Mouse (Mus musculus) neural tube, embryonic 15.5 days (tissue): ENCODE results near the gene Sfxn1. TPM values are rescaled to one million over a fixed set of nuclear protein-coding genes. Genes with fewer than 3 reads are reported as not detected.

Source experiments
- ATAC-seq: fragments of 200-750 bp; cut with Nextera tagmentation; 2 replicates; pipeline ENCODE4 v1.8.0; 2017; ENCODE audit warnings: mild to moderate bottlenecking, moderate TSS enrichment, moderate library complexity; ENCODE audit not compliant: low FRiP score
- H3K27ac ChIP-seq: fragments of 300-500 bp; sonication (generic); replicated peaks from 2 replicates; pipeline ENCODE4 v1.5.1; 2015; ENCODE audit warnings: mild to moderate bottlenecking, inconsistent platforms
- H3K27me3 ChIP-seq: fragments of 300-500 bp; sonication (generic); replicated peaks from 2 replicates; pipeline ENCODE4 v1.6.1; 2015; ENCODE audit warnings: inconsistent platforms
- H3K36me3 ChIP-seq: fragments of 300-500 bp; sonication (generic); 2 replicates; pipeline ENCODE4 v1.6.1; 2015; ENCODE audit warnings: inconsistent platforms
- H3K4me1 ChIP-seq: fragments of 300-500 bp; sonication (generic); 2 replicates; pipeline ENCODE4 v1.6.1; 2015; ENCODE audit warnings: inconsistent platforms
- H3K4me2 ChIP-seq: fragments of 300-500 bp; sonication (generic); 2 replicates; pipeline ENCODE4 v1.6.1; 2015; ENCODE audit warnings: inconsistent platforms, mild to moderate bottlenecking, moderate library complexity
- H3K4me3 ChIP-seq: fragments of 300-500 bp; sonication (generic); replicated peaks from 2 replicates; pipeline ENCODE4 v1.5.1; 2015; ENCODE audit warnings: mild to moderate bottlenecking, inconsistent platforms
- H3K9ac ChIP-seq: fragments of 300-500 bp; sonication (generic); replicated peaks from 2 replicates; pipeline ENCODE4 v1.6.1; 2015; ENCODE audit warnings: mild to moderate bottlenecking, inconsistent platforms
- H3K9me3 ChIP-seq: fragments of 300-500 bp; sonication (generic); replicated peaks from 2 replicates; pipeline ENCODE4 v1.6.1; 2016; ENCODE audit warnings: inconsistent platforms
- WGBS: fragments of 180-500 bp; shearing (Covaris S2); methylation state at CpG from one replicate; pipeline ENCODE4 v1.1.7; 2015; ENCODE audit warnings: mixed read lengths; 5-methylcytosine and 5-hydroxymethylcytosine counted together
- polyA plus RNA-seq: library from polyadenylated mRNA; unstranded; fragments of >200 nt; fragmentation: Nextera tagmentation; extraction: Ambion mirVana; gene quantifications from 2 replicates; pipeline ENCODE4 v1.2.1, GENCODE M21; 2015

Gene Sfxn1
- polyA plus RNA-seq, 1 experiment from 2014 or later, result 73.1 TPM

DNA sequence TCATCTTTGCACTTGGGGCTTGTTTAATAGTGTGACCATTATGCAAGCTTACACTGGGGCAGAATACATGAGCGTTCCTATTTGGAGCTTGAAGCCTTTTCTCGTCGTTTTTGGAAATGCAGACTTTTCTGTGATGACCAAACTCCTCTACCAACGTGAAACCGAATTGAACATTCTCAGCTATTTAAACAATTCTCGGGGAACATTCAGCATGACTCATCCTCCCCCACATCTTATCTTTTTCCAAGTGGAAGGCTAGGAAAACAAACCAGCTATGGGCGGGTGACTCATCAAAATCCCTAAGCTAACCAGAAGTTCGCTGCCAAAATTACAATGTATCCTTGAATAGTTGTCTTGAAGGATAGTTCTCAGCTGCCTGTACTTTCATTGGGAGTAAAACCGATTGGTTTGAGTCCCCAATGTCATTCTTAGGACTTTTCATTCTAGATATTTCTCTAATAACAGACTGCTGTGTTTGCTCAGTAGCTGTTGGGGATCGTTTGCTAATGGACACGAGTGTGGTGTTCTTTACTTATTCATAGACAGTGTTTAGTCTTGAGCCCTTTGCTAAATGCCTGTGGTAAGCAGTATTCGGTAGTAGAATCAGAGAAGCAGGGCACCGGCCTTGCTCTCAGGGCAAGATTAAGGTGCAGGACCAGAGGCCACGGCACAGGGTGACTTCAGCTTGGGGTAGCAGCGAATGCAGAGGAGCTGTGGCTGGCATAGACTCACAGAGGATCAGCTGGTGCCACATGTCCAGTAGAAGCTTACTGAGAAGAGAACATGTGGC lies 29.6 kb downstream of the Sfxn1 start:
- no peak overlapping the region for H3K4me3 ChIP-seq
- no peak for ATAC-seq
- H3K4me2 ChIP-seq, result no peak overlapping the region
- no peaks in the 10 kb centered on the region for H3K4me1 ChIP-seq
- 91% methylated on average over 15 of the region's 15 CpGs for WGBS
- no peak overlapping the region for H3K9ac ChIP-seq
- peaks cover 33% of the 10 kb centered on the region for H3K36me3 ChIP-seq
- no peaks in the 10 kb centered on the region for H3K9me3 ChIP-seq
- H3K27me3 ChIP-seq, result no peaks in the 10 kb centered on the region
- H3K27ac ChIP-seq, result no peak overlapping the region

DNA sequence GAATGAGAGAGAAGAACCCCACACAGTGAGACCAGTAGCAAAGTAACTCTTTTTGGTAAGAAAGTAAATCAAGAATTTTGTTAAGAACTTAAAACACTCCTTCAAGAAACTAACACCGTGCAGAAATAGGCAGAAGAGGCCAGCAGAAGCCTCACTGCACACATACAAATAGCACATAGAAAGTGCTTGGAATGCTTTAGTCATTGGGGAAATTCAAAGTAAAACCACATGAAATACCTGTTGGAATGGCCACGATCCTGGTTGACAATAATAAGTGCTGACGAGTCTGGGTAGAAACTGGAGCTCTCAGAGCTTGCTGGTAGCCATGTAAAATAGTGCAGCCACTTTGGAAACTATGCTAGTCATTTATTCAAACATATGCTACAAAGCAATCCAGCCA lies 30.4 kb downstream of the Sfxn1 start:
- H3K4me2 ChIP-seq, result no peak overlapping the region
- H3K27ac ChIP-seq, result no peak overlapping the region
- 95% methylated on average over 3 of the region's 3 CpGs for WGBS
- no peaks in the 10 kb centered on the region for H3K9me3 ChIP-seq
- no peaks in the 10 kb centered on the region for H3K27me3 ChIP-seq
- no peaks in the 10 kb centered on the region for H3K4me1 ChIP-seq
- H3K36me3 ChIP-seq, result peaks cover 38% of the 10 kb centered on the region
- no peak overlapping the region for H3K4me3 ChIP-seq
- no peak overlapping the region for H3K9ac ChIP-seq
- no peak for ATAC-seq

GRCm38 (mm10) chr13:54103271-54103670 lies 31.6 kb downstream of the Sfxn1 start:
- peaks cover 33% of the 10 kb centered on the region for H3K36me3 ChIP-seq
- H3K27me3 ChIP-seq, result no peaks in the 10 kb centered on the region
- WGBS, result 91% methylated on average over 3 of the region's 3 CpGs
- H3K27ac ChIP-seq, result no peak overlapping the region
- ATAC-seq, result no peak
- H3K9ac ChIP-seq, result no peak overlapping the region
- H3K4me1 ChIP-seq, result no peaks in the 10 kb centered on the region
- no peak overlapping the region for H3K4me2 ChIP-seq
- no peak overlapping the region for H3K4me3 ChIP-seq
- no peaks in the 10 kb centered on the region for H3K9me3 ChIP-seq

DNA sequence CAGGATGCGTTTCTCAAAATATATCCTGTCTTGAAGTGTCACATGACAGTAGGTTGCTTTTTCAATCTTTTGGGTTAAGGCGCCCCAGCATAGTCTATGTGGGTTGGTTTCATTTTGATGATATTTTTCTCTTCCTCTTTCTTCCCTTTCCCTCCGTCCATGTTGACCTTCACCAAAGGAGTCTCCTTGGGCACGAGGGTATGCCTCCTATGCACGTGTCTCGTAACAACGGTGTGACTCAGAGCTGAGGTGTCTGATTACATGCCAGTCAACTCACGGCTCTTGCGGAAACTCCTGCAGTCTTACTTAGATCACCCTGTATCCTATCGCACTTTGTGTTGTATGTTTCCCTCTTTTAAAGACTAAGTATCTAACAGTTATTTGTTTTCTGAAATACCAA lies 32.2 kb downstream of the Sfxn1 start:
- WGBS, result 91% methylated on average over 10 of the region's 10 CpGs
- Histone ChIP-seq H3K9ac (no peak overlapping the region), H3K27me3 (no peaks in the 10 kb centered on the region), H3K9me3 (no peaks in the 10 kb centered on the region), H3K4me3 (no peak overlapping the region), H3K4me1 (no peaks in the 10 kb centered on the region), H3K36me3 (peaks cover 30% of the 10 kb centered on the region), H3K4me2 (no peak overlapping the region), H3K27ac (no peak overlapping the region)
- ATAC-seq, result no peak

- Histone ChIP-seq H3K9me3 (no peaks in the 10 kb centered on the region), H3K36me3 (no peaks in the 10 kb centered on the region), H3K4me3 (no peak overlapping the region), H3K4me1 (no peaks in the 10 kb centered on the region), H3K27me3 (no peaks in the 10 kb centered on the region), H3K4me2 (no peak overlapping the region), H3K27ac (no peak overlapping the region), H3K9ac (no peak overlapping the region)
- ATAC-seq, result peak; percentile 70
- 54% methylated on average over 11 of the region's 11 CpGs for WGBS
Measured at GRCm38 (mm10) chr13:54113819-54114550, 42.3 kb downstream of the Sfxn1 start.

- no peak overlapping the region for H3K4me2 ChIP-seq
- 77% methylated on average over 5 of the region's 5 CpGs for WGBS
- ATAC-seq, result no peak
- no peak overlapping the region for H3K9ac ChIP-seq
- H3K36me3 ChIP-seq, result no peaks in the 10 kb centered on the region
- H3K4me3 ChIP-seq, result no peak overlapping the region
- no peaks in the 10 kb centered on the region for H3K9me3 ChIP-seq
- no peak overlapping the region for H3K27ac ChIP-seq
- no peaks in the 10 kb centered on the region for H3K27me3 ChIP-seq
- H3K4me1 ChIP-seq, result no peaks in the 10 kb centered on the region
Measured at GRCm38 (mm10) chr13:54114931-54115330, 43.3 kb downstream of the Sfxn1 start.

- Histone ChIP-seq H3K36me3 (no peaks in the 10 kb centered on the region), H3K4me2 (no peak overlapping the region), H3K27me3 (no peaks in the 10 kb centered on the region), H3K9me3 (no peaks in the 10 kb centered on the region), H3K4me3 (no peak overlapping the region), H3K9ac (no peak overlapping the region), H3K27ac (no peak overlapping the region), H3K4me1 (no peaks in the 10 kb centered on the region)
- 83% methylated on average over 6 of the region's 6 CpGs for WGBS
- ATAC-seq, result no peak
Measured at GRCm38 (mm10) chr13:54115779-54116178, 44.1 kb downstream of the Sfxn1 start.

GRCm38 (mm10) chr13:54118355-54118754 lies 46.7 kb downstream of the Sfxn1 start:
- ATAC-seq, result no peak
- H3K27ac ChIP-seq, result no peak overlapping the region
- H3K9ac ChIP-seq, result no peak overlapping the region
- H3K4me3 ChIP-seq, result no peak overlapping the region
- H3K27me3 ChIP-seq, result no peaks in the 10 kb centered on the region
- no peaks in the 10 kb centered on the region for H3K9me3 ChIP-seq
- H3K4me2 ChIP-seq, result no peak overlapping the region
- no peaks in the 10 kb centered on the region for H3K36me3 ChIP-seq
- H3K4me1 ChIP-seq, result no peaks in the 10 kb centered on the region
- 18% methylated on average over 5 of the region's 5 CpGs for WGBS

- Histone ChIP-seq H3K27me3 (no peaks in the 10 kb centered on the region), H3K27ac (no peak overlapping the region), H3K4me1 (no peaks in the 10 kb centered on the region), H3K4me3 (no peak overlapping the region), H3K36me3 (no peaks in the 10 kb centered on the region), H3K4me2 (no peak overlapping the region), H3K9me3 (no peaks in the 10 kb centered on the region), H3K9ac (no peak overlapping the region)
- no peak for ATAC-seq
- WGBS, result 80% methylated on average over 9 of the region's 9 CpGs
Measured at GRCm38 (mm10) chr13:54137756-54138410, 66.2 kb downstream of the Sfxn1 start.

DNA sequence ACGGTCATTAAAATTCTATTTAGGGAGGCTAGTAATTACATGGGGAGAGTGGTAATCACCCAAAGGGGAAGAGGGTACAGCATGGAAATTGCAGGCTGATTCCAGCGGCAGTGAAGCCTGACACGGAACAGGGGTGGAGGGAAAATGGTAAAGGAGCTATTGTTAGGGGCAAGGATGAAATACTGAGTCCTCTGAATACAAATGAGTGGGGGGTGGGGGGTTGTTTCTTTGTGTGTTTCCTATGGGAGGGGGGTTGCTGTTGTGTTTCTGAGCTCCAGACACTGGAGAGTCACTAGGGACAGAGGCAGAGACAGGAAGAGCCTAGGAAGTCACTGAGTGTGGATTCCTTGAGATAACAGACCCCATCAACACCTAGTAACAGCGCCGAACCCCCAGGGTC lies 72.1 kb downstream of the Sfxn1 start:
- no peak for ATAC-seq
- H3K9me3 ChIP-seq, result no peaks in the 10 kb centered on the region
- no peak overlapping the region for H3K27ac ChIP-seq
- H3K9ac ChIP-seq, result no peak overlapping the region
- H3K36me3 ChIP-seq, result no peaks in the 10 kb centered on the region
- no peak overlapping the region for H3K4me3 ChIP-seq
- H3K27me3 ChIP-seq, result no peaks in the 10 kb centered on the region
- 27% methylated on average over 5 of the region's 5 CpGs for WGBS
- peaks cover 9% of the 10 kb centered on the region for H3K4me1 ChIP-seq
- no peak overlapping the region for H3K4me2 ChIP-seq

- Histone ChIP-seq H3K27me3 (no peaks in the 10 kb centered on the region), H3K9me3 (no peaks in the 10 kb centered on the region), H3K9ac (no peak overlapping the region), H3K4me1 (peaks cover 9% of the 10 kb centered on the region), H3K27ac (no peak overlapping the region), H3K4me2 (no peak overlapping the region), H3K36me3 (no peaks in the 10 kb centered on the region), H3K4me3 (no peak overlapping the region)
- no peak for ATAC-seq
- WGBS, result 66% methylated on average over 5 of the region's 5 CpGs
Measured at GRCm38 (mm10) chr13:54144624-54145023, 73.0 kb downstream of the Sfxn1 start.

DNA sequence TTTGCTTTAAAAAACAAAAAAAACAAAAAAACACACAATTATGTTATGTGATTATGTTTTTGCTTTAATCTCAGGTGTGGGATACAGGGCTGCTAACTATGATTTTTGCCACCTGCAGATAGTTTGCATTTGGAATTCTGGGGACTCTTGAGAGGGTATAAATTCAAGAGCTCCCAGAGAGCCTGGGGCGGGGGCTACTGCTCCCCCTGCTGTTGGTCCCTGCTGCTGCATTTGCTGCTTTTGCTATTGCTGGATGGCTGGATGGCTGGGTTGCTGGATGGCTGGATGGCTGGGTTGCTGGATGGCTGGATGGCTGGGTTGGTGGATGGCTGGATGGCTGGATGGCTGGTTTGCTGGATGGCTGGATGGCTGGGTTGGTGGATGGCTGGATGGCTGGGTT lies 75.7 kb downstream of the Sfxn1 start:
- H3K27ac ChIP-seq, result no peak overlapping the region
- H3K9ac ChIP-seq, result no peak overlapping the region
- no peaks in the 10 kb centered on the region for H3K27me3 ChIP-seq
- peaks cover 9% of the 10 kb centered on the region for H3K4me1 ChIP-seq
- H3K4me3 ChIP-seq, result no peak overlapping the region
- H3K4me2 ChIP-seq, result no peak overlapping the region
- no peaks in the 10 kb centered on the region for H3K36me3 ChIP-seq
- no peak for ATAC-seq
- no peaks in the 10 kb centered on the region for H3K9me3 ChIP-seq
- WGBS, result 80% methylated on average over 1 of the region's 1 CpGs
